Mouse (Mus musculus) testis, postnatal 10 days (tissue): ENCODE data around the gene Slc45a2.

Source experiments
- DNase-seq: peaks from one replicate; pipeline ENCODE4 v3.0.0; 2021; ENCODE audit warnings: low spot score

Slc45a2 gene

GRCm38 (mm10) chr15:11066299-11066698 is 65.8 kb downstream of the Slc45a2 start:
- no peak for DNase-seq

- no peak for DNase-seq
Measured at GRCm38 (mm10) chr15:11067891-11068290, 67.4 kb downstream of the Slc45a2 start.

GRCm38 (mm10) chr15:11075726-11076361 is 75.3 kb downstream of the Slc45a2 start:
- DNase-seq = no peak
